Mouse (Mus musculus): ENCODE measurements around the gene Cilp. TPM values are rescaled to one million over a fixed set of nuclear protein-coding genes. Genes with fewer than 3 reads are reported as not detected.
A peak's percentile ranks its signal among the peaks of the same experiment; 100 is the strongest.
"Not testable (repeated sequence)": the region's sequence is repeated elsewhere in the genome, so short reads cannot be mapped to it uniquely, and the experiment has no call there.

Gene Cilp
- total RNA-seq (2021): 1 to 10 TPM; 5.4 to 6.6 TPM

DNA sequence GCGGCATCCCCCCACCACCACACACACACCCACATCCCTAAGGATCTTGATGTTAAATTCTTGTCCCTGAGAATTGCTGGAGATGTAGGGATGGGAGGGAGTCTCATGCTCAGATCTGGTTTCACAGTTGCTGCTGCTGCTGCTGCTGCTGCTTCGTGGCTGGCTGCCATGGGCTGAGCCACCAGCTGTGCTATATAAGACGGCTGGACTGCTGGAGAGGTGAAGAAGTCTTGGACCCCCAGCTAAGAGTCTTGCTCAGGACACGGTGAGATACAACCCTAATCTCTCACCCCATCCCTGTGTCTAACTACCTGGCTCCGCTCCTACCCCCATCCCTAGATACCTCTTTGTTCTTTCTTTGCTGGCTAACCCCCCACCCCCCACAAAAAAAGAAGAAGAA, at the start of gene Cilp:
Gene Cilp, plus strand, starts transcription at position 222 of the 400 bp plus-strand sequence.
- DNase-seq: peak; percentile 64 to 65
- intact Hi-C loops (cut with DNase I): no loop called here

- DNase-seq: no peak
- intact Hi-C loops (cut with DNase I): no loop called here
Measured at GRCm38 (mm10) chr9:65215494-65216126, 49.4 kb upstream of the Cilp start.

GRCm38 (mm10) chr9:65216972-65217371, 48.0 kb upstream of the Cilp start:
- intact Hi-C loops (cut with DNase I): no loop called here
- DNase-seq: no peak

DNA sequence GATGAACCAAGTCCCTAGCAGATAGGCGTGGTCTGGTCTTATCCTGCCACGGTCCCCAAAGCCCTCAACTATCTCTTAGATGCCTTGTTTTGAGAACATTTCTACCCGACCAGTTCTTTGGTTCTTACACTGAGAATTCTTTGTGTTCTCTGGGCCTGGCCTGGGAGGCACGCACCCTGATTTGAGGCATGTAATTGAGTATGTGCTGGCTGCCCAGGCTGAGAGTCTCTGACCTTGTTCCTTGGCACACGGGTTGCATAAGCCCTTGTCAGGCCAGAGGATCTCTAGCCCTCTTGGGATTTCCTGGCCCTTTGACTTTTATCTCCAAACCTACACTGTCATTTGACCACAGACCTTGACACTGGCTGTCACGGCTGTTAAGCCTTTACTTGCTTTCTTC, 47.3 kb upstream of the Cilp start:
- DNase-seq: no peak
- intact Hi-C loops (cut with DNase I): no loop called here

- intact Hi-C loops (cut with DNase I): no loop called here
- DNase-seq: no peak
Measured at GRCm38 (mm10) chr9:65218916-65219315, 46.1 kb upstream of the Cilp start.

DNA sequence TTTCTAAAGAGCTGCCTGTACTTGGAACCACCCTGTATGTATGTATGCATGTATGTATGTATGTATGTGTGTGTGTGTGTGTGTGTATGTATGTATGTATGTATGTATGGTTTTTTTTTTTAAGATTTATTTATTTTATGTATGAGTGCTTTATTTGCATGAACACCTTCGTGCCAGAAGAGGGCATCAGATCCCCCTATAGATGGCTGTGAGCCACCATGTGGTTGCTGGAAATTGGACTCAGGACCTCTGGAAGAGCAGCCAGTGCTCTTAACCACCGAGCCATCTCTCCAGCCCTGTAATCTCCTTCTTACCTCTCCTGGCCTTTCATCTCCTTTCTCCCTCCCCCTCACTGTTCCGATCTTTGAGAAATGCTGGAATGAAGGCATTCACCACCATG, 44.6 kb upstream of the Cilp start:
- intact Hi-C loops (cut with DNase I); DNase-seq: not testable (repeated sequence)

DNA sequence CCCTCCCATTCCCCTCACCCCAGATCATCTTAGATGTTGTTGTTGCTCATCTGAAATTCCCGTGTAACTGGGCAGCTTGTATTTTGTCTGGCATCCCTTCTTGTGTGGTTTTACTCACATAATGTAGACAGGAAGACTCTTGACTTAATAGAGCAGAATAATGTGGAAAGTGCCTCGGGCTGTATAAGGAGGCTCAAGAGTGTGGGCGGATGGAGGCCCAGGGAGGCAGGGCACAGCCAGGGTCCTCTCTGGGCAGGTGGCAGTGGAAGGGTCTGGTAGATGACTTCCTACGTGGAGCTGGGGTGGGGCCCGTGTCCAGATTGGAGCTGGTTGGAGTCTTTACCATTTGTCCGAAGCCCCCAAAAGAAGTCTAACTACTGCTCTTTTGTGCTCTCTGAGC, 41.1 kb upstream of the Cilp start:
- no peak for DNase-seq
- intact Hi-C loops (cut with DNase I): no loop called here

- peak; percentile 46 to 73 for DNase-seq
- intact Hi-C loops (cut with DNase I): loop anchor here (2.0 to 5.0 kb wide), 2 partner anchors 57 to 207 kb away; no protein-coding TSS in a partner anchor
Measured at GRCm38 (mm10) chr9:65225795-65226194, 39.2 kb upstream of the Cilp start.

GRCm38 (mm10) chr9:65230250-65230649, 34.7 kb upstream of the Cilp start:
- intact Hi-C loops (cut with DNase I): no loop called here
- no peak for DNase-seq

- intact Hi-C loops (cut with DNase I): no loop called here
- no peak for DNase-seq
Measured at GRCm38 (mm10) chr9:65231284-65231683, 33.7 kb upstream of the Cilp start.

DNA sequence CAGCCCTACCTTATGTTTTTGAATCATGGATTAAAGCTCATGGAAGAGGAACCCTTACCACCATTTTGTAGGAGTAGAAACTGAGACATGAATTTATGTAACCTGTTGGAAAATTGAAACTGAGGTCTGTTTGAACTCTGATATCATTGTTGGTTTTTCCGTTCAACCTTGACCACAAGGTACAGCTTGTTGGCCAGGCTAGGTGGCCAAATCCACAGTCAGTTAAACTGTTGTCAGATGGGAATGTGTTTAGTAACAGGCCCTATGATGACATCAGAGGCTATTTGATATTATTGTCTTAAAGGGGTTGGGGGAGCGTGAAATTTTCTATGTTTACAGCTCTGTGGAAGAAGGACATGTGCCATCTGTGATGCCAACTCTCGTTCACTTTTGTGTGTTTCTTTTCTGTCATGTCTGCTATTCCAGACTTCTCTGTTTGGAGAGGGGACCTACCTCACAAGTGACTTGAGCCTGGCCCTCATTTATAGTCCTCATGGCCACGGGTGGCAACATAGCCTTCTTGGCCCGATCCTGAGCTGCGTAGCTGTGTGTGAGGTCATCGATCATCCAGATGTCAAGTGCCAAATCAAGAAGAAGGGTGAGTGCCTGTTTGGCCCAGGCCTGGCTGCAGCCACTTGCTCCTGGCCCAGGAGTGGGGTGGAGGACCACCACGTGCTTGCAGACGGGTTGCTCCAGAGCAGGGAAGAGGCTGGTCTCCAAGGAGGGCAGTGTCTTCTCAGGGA, 31.6 kb upstream of the Cilp start:
- intact Hi-C loops (cut with DNase I): no loop called here
- no peak for DNase-seq

DNA sequence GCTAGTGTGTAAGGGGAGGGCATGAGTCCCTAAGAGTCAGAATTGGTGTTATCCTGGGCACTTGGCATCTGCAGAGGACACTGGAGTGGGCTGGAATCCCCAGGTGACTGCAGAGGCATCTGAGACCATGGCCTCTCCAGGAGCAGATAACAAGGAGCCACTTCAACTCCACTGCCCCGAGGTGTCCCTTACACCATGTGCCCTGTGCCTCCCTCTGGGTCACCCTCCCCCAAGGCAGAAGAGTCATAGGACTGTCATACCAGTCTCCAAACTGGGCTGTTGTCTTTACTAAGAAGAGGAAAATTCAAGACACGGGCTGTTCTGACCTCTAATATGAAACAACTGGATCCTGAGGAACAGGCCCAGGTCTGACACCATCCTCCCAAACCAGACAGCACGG, 30.2 kb upstream of the Cilp start:
- intact Hi-C loops (cut with DNase I): no loop called here
- DNase-seq: no peak

DNA sequence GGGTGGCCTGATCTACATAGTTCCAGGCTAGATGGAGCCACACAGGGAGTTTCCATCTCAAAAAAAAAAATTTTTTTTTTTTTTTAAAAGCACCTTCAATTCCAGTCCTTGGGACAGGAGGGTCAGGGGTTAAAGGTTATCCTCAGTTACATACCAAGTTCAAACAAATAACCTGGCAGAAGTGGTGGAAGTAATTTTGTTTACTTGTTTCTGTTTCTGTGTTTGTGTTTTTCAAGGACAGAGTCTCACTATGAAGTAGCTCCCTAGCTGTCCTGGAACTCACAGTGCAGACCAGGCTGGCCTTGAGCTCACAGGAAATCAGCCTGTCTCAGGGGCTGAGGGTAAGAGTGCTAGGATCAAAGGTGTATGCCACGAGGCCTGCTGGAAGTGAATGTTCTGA, 29.4 kb upstream of the Cilp start:
- intact Hi-C loops (cut with DNase I): no loop called here
- DNase-seq: no peak

DNA sequence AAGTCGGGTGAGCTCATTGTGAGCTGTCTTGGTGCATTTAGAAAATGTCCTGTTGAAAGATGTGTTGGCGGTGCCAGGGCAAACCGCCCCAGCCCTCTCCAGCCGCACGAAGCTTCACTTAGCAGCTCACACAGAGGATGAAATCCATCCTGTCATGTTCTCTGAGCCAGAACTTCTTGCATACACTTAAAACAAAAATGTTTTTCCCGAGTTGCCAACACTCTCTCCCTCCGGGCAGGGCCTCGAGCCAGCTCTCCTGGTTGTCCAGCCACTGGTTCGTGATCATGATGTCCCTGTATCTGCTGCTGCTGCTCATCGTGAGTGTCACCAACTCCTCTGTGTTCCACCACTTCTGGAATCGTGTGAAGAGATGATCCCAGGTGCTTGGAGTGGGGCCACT, 27.4 kb upstream of the Cilp start:
- intact Hi-C loops (cut with DNase I): no loop called here
- DNase-seq: no peak

- intact Hi-C loops (cut with DNase I): no loop called here
- no peak for DNase-seq
Measured at GRCm38 (mm10) chr9:65238191-65238760, 26.7 kb upstream of the Cilp start.

DNA sequence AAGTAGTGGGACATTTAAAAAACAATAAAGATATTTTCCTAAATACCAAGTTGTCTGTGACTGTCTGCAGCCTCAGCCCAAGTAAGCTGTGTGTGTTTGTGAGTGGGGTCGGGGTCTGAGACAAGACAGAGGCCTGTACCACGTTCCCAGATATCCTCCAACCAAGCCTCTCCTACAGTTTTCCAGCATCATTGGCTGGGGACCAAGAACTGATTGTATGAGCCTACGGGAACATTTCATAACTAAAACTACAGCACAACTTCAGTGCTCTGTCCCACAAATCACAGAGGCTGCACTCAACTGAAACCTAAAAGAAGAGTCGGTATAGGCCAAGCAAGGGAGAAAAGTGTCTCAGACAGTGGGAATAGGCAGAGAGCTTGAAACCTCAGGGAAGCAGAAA, 25.8 kb upstream of the Cilp start:
- no peak for DNase-seq
- intact Hi-C loops (cut with DNase I): no loop called here

DNA sequence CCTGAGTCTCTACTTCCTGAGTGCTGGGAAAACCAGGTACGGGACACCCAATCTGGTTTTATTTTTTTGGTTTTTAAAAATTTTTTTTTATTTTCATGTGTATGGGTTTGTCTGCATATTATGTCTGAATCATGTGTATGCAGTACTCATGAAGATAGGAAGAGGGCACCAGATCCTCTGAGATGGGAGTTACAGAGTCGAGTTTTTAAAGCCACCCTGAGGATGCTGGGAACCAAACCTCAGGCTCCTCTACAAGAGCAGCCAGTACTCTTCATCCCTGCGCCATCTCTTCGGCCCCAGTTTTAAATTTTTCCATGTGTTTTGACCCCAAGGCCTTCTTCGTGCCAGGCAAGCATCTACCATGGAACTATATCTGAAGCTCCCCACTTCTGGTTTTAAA, 25.2 kb upstream of the Cilp start:
- intact Hi-C loops (cut with DNase I): no loop called here
- DNase-seq: no peak

GRCm38 (mm10) chr9:65240587-65240986, 24.4 kb upstream of the Cilp start:
- intact Hi-C loops (cut with DNase I): no loop called here

DNA sequence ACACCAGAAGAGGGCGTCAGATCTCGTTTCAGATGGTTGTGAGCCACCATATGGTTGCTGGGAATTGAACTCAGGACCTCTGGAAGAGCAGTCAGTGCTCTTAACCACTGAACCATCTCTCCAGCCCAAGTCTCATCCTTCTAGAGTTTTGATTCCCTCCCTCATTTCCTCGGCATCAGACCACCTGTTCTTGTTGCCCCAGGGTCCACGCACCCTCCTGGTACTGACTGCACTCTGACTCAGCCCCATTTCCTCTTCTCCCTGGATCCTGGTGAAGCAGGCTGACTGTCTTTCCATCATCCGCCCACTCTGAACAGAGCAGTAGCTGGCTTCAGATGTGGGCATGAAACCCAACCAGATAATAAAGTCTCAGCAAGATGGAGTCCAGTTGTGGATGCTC, 23.0 kb upstream of the Cilp start:
- DNase-seq: no peak
- intact Hi-C loops (cut with DNase I): no loop called here

More at GRCm38 (mm10) chr9:65240587-65240986, 24.4 kb upstream of the Cilp start:
- no peak for DNase-seq

DNA sequence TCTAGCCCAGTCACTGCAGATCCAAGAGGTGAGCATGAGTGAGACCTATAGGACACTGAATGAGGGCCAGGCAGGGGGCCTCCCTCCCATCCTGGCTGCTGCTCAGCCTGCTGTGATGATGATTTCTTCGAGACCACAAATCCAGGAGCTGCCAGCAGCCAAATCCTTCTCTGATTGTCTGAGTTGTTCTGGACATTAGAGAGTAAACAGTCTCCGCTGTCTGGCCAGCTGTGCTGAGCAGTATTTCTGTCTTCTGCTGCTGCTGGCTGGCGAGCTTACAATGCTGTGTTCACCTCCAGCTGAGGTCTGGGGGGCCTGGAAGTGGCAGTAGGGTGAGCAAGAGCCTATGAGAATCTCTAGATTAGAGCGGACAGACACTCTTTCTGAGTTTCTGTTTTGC, 21.7 kb upstream of the Cilp start:
- intact Hi-C loops (cut with DNase I): no loop called here
- peak in 1 of 2 experiments; percentile 23 for DNase-seq

- DNase-seq: no peak
- intact Hi-C loops (cut with DNase I): no loop called here
Measured at GRCm38 (mm10) chr9:65244036-65244806, 20.8 kb upstream of the Cilp start.

All from heart, postnatal 10 days (tissue).